Mouse (Mus musculus) forebrain, embryonic 14.5 days (tissue): ENCODE measurements at regions not wholly inside any gene's neighbourhood (a gene's known extent, or its start where the extent isn't known, plus 50 kb on each side); places are given as distances from the start of the nearest gene placed in this dataset.
A peak's percentile ranks its signal among the peaks of the same experiment; 100 is the strongest.

Experiments used
- ATAC-seq: fragments of 200-750 bp; cut with Nextera tagmentation; 2 replicates; pipeline ENCODE4 v1.8.0; 2017; ENCODE audit warnings: mild to moderate bottlenecking, moderate library complexity
- DNase-seq: peaks from one replicate; pipeline ENCODE4 v3.0.0-alpha.2; 2015; ENCODE audit warnings: low spot score
- H3K27ac ChIP-seq: fragments of 300-500 bp; sonication (generic); 2 replicates; pipeline ENCODE4 v1.5.1; 2014; ENCODE audit warnings: low read depth, mild to moderate bottlenecking, control low read depth, low read length, moderate library complexity
- H3K27me3 ChIP-seq: fragments of 300-500 bp; sonication (generic); replicated peaks from 2 replicates; pipeline ENCODE4 v1.6.1; 2014; ENCODE audit warnings: low read length, control low read depth, mixed read lengths; ENCODE audit not compliant: control insufficient read depth, insufficient read depth
- H3K36me3 ChIP-seq: fragments of 300-500 bp; sonication (generic); 2 replicates; pipeline ENCODE4 v1.6.1; 2014; ENCODE audit warnings: low read length, control low read depth; ENCODE audit not compliant: control insufficient read depth, insufficient read depth
- H3K4me1 ChIP-seq: fragments of 300-500 bp; sonication (generic); 2 replicates; pipeline ENCODE4 v1.6.1; 2014; ENCODE audit warnings: antibody characterized with exemption, low read length, control low read depth; ENCODE audit not compliant: control insufficient read depth, insufficient read depth
- H3K4me2 ChIP-seq: fragments of 300-500 bp; sonication (generic); 2 replicates; pipeline ENCODE4 v1.6.1; 2014; ENCODE audit warnings: mild to moderate bottlenecking, control low read depth, low read length
- H3K4me3 ChIP-seq: fragments of 300-500 bp; sonication (generic); 2 replicates; pipeline ENCODE4 v1.5.1; 2014; ENCODE audit warnings: low read depth, low read length, control low read depth
- H3K9ac ChIP-seq: fragments of 300-500 bp; sonication (generic); 2 replicates; pipeline ENCODE4 v1.6.1; 2014; ENCODE audit warnings: mild to moderate bottlenecking, low read length, control low read depth, moderate library complexity
- H3K9me3 ChIP-seq: fragments of 300-500 bp; sonication (generic); replicated peaks from 2 replicates; pipeline ENCODE4 v1.6.1; 2016; ENCODE audit warnings: low read length, control low read depth, mixed read lengths; ENCODE audit not compliant: control insufficient read depth
- WGBS: fragments of 180-500 bp; shearing (Covaris S2); extraction: QIAGEN DNeasy Blood & Tissue Kit; methylation state at CpG from one replicate; pipeline ENCODE4 v1.1.7; 2014; 5-methylcytosine and 5-hydroxymethylcytosine counted together

GRCm38 (mm10) chr3:38299236-38299897, 185.3 kb downstream of the Ankrd50 start:
- H3K27ac ChIP-seq = peak overlapping the region; percentile 0; the same call in 1 of the 2 replicates
- peaks cover 9% of the 10 kb centered on the region; the same call in 1 of the 2 replicates for H3K4me1 ChIP-seq
- WGBS = 13% methylated on average over 2 of the region's 2 CpGs
- DNase-seq (peak; percentile 90), ATAC-seq (peak; percentile 97)
- H3K36me3 ChIP-seq = no peaks in the 10 kb centered on the region
- no peak overlapping the region for H3K9ac ChIP-seq
- H3K4me3 ChIP-seq = no peak overlapping the region
- H3K27me3 ChIP-seq = no peaks in the 10 kb centered on the region
- no peaks in the 10 kb centered on the region for H3K9me3 ChIP-seq
- H3K4me2 ChIP-seq = no peak overlapping the region

- Histone ChIP-seq H3K4me2 (no peak overlapping the region), H3K27me3 (no peaks in the 10 kb centered on the region), H3K27ac (no peak overlapping the region), H3K9ac (no peak overlapping the region), H3K9me3 (no peaks in the 10 kb centered on the region), H3K4me1 (peaks cover 9% of the 10 kb centered on the region; the same call in 1 of the 2 replicates), H3K36me3 (no peaks in the 10 kb centered on the region), H3K4me3 (no peak overlapping the region)
- DNase-seq (no peak), ATAC-seq (no peak)
- 83% methylated on average over 2 of the region's 2 CpGs for whole genome bisulfite sequencing
Observed at GRCm38 (mm10) chr3:38297499-38297898, 187.1 kb downstream of the Ankrd50 start.

GRCm38 (mm10) chr3:38289062-38289461, 195.6 kb downstream of the Ankrd50 start:
- Histone ChIP-seq H3K4me2 (no peak overlapping the region), H3K4me1 (no peaks in the 10 kb centered on the region), H3K27me3 (no peaks in the 10 kb centered on the region), H3K9me3 (no peaks in the 10 kb centered on the region), H3K27ac (no peak overlapping the region), H3K9ac (no peak overlapping the region), H3K36me3 (no peaks in the 10 kb centered on the region), H3K4me3 (no peak overlapping the region)
- DNase-seq (no peak), ATAC-seq (no peak)
- 58% methylated on average over 3 of the region's 3 CpGs for WGBS

- DNase-seq = no peak
- Histone ChIP-seq H3K4me1 (no peaks in the 10 kb centered on the region), H3K9ac (no peak overlapping the region), H3K27ac (no peak overlapping the region), H3K36me3 (no peaks in the 10 kb centered on the region), H3K9me3 (no peaks in the 10 kb centered on the region), H3K27me3 (no peaks in the 10 kb centered on the region), H3K4me3 (no peak overlapping the region), H3K4me2 (no peak overlapping the region)
- ATAC-seq = no peak
- 79% methylated on average over 11 of the region's 11 CpGs for WGBS
Observed at GRCm38 (mm10) chr3:38283687-38284124, 200.9 kb downstream of the Ankrd50 start.

- H3K27ac ChIP-seq = no peak overlapping the region
- H3K36me3 ChIP-seq = no peaks in the 10 kb centered on the region
- no peaks in the 10 kb centered on the region for H3K9me3 ChIP-seq
- H3K27me3 ChIP-seq = no peaks in the 10 kb centered on the region
- ATAC-seq (no peak), DNase-seq (no peak)
- no peak overlapping the region for H3K9ac ChIP-seq
- H3K4me3 ChIP-seq = no peak overlapping the region
- no peaks in the 10 kb centered on the region for H3K4me1 ChIP-seq
- H3K4me2 ChIP-seq = no peak overlapping the region
- 96% methylated on average over 4 of the region's 4 CpGs for WGBS
Observed at GRCm38 (mm10) chr3:38282891-38283290, 201.8 kb downstream of the Ankrd50 start.

- Histone ChIP-seq H3K27ac (no peak overlapping the region), H3K4me2 (no peak overlapping the region), H3K36me3 (no peaks in the 10 kb centered on the region), H3K4me1 (no peaks in the 10 kb centered on the region), H3K9ac (no peak overlapping the region), H3K4me3 (no peak overlapping the region), H3K9me3 (no peaks in the 10 kb centered on the region), H3K27me3 (no peaks in the 10 kb centered on the region)
- DNase-seq = no peak
- WGBS = 73% methylated on average over 4 of the region's 4 CpGs
- no peak for ATAC-seq
Observed at GRCm38 (mm10) chr3:38281683-38282082, 203.0 kb downstream of the Ankrd50 start.

GRCm38 (mm10) chr3:38280876-38281275, 203.8 kb downstream of the Ankrd50 start:
- no peaks in the 10 kb centered on the region for H3K27me3 ChIP-seq
- H3K9ac ChIP-seq = no peak overlapping the region
- no peaks in the 10 kb centered on the region for H3K9me3 ChIP-seq
- H3K27ac ChIP-seq = no peak overlapping the region
- WGBS = 70% methylated on average over 6 of the region's 6 CpGs
- no peak overlapping the region for H3K4me2 ChIP-seq
- no peaks in the 10 kb centered on the region for H3K36me3 ChIP-seq
- DNase-seq (no peak), ATAC-seq (no peak)
- H3K4me1 ChIP-seq = no peaks in the 10 kb centered on the region
- no peak overlapping the region for H3K4me3 ChIP-seq

- Histone ChIP-seq H3K9me3 (no peaks in the 10 kb centered on the region), H3K4me3 (no peak overlapping the region), H3K4me2 (no peak overlapping the region), H3K36me3 (no peaks in the 10 kb centered on the region), H3K27me3 (no peaks in the 10 kb centered on the region), H3K9ac (no peak overlapping the region), H3K27ac (no peak overlapping the region), H3K4me1 (no peaks in the 10 kb centered on the region)
- WGBS = 85% methylated on average over 3 of the region's 3 CpGs
- ATAC-seq = no peak
- DNase-seq = no peak
Observed at GRCm38 (mm10) chr3:38280105-38280504, 204.5 kb downstream of the Ankrd50 start.

GRCm38 (mm10) chr3:38276948-38277504, 207.6 kb downstream of the Ankrd50 start:
- Histone ChIP-seq H3K27me3 (no peaks in the 10 kb centered on the region), H3K36me3 (no peaks in the 10 kb centered on the region), H3K9me3 (no peaks in the 10 kb centered on the region), H3K9ac (no peak overlapping the region), H3K4me1 (no peaks in the 10 kb centered on the region), H3K4me2 (no peak overlapping the region), H3K4me3 (no peak overlapping the region), H3K27ac (no peak overlapping the region)
- ATAC-seq (no peak), DNase-seq (no peak)
- 94% methylated on average over 1 of the region's 1 CpGs for WGBS
